Mouse (Mus musculus) layer of hippocampus, adult 2 months (tissue): ENCODE data around the gene Smchd1. TPM values are rescaled to one million over a fixed set of nuclear protein-coding genes. Genes with fewer than 3 reads are reported as not detected.

ENCODE experiments used
- DNase-seq, 2 experiments: peaks; one replicate each; pipeline ENCODE4 v3.0.0; 2022; ENCODE audit warnings: low spot score in 2 of 2
- H3K27ac ChIP-seq: fragments of 200-600 bp; 2 replicates; pipeline ENCODE4 v1.8.1; 2022
- H3K4me3 ChIP-seq: fragments of 200-600 bp; 2 replicates; pipeline ENCODE4 v1.8.1; 2022; ENCODE audit warnings: mild to moderate bottlenecking
- CTCF ChIP-seq: fragments of 200-600 bp; conservative IDR thresholded peaks from 2 replicates; pipeline ENCODE4 v1.8.1; 2022; ENCODE audit warnings: antibody characterized with exemption, mild to moderate bottlenecking, moderate library complexity
- long read RNA-seq, 2 experiments: library from polyadenylated mRNA; stranded (forward); transcript quantifications; one replicate each; pipeline ENCODE4 v2.0.0; 2021; ENCODE audit warnings: borderline mapping rate in 2 of 2
- total RNA-seq, 2 experiments: library from RNA; stranded (reverse); gene quantifications; 2 replicates each; pipeline ENCODE4 v1.2.3; 2021

The Smchd1 gene
- total RNA-seq: 10 to 100 TPM; 34.6 to 40.0 TPM
- long read RNA-seq, experiment 1, full-length matches to known transcripts: 2 of 4 reads
- long read RNA-seq, experiment 1, partial matches to known transcripts: 1 of 4 reads
- long read RNA-seq, experiment 1, other reads (novel, unspliced or antisense): 1 of 4 reads
- long read RNA-seq, experiment 2, full-length matches to known transcripts: 10 of 18 reads
- long read RNA-seq, experiment 2, partial matches to known transcripts: 7 of 18 reads
- long read RNA-seq, experiment 2, other reads (novel, unspliced or antisense): 1 of 18 reads

- TF ChIP-seq CTCF: peak; percentile 1; the same call in 1 of the 2 replicates
- Histone ChIP-seq H3K27ac (peak within 1 kb of the TSS; percentile 99), H3K4me3 (peak within 1 kb of the TSS; percentile 99)
- peak; percentile 85 to 91 for DNase-seq
Observed at GRCm38 (mm10) chr17:71474762-71475704, at the start of gene Smchd1. TSS of gene Smchd1 (minus strand) at chr17:71475343.

GRCm38 (mm10) chr17:71510297-71510696 is 35.2 kb upstream of the Smchd1 start:
- no peak for DNase-seq
- no peak overlapping the region for H3K27ac ChIP-seq
- TF ChIP-seq CTCF: no peak
- H3K4me3 ChIP-seq: no peak overlapping the region

GRCm38 (mm10) chr17:71506832-71507231 is 31.7 kb upstream of the Smchd1 start:
- Histone ChIP-seq H3K27ac (no peak overlapping the region), H3K4me3 (no peak overlapping the region)
- no peak for TF ChIP-seq CTCF
- DNase-seq: no peak

GRCm38 (mm10) chr17:71495784-71496183 is 20.6 kb upstream of the Smchd1 start:
- no peak for TF ChIP-seq CTCF
- H3K4me3 ChIP-seq: no peak overlapping the region
- no peak overlapping the region for H3K27ac ChIP-seq
- DNase-seq: no peak

GRCm38 (mm10) chr17:71491332-71491686 is 16.2 kb upstream of the Smchd1 start:
- no peak for TF ChIP-seq CTCF
- Histone ChIP-seq H3K4me3 (no peak overlapping the region), H3K27ac (no peak overlapping the region)
- no peak for DNase-seq

GRCm38 (mm10) chr17:71490666-71491331 is 15.7 kb upstream of the Smchd1 start:
- no peak for TF ChIP-seq CTCF
- no peak overlapping the region for H3K27ac ChIP-seq
- DNase-seq: no peak
- no peak overlapping the region for H3K4me3 ChIP-seq

GRCm38 (mm10) chr17:71489703-71490461 is 14.7 kb upstream of the Smchd1 start:
- no peak for DNase-seq
- Histone ChIP-seq H3K4me3 (no peak overlapping the region), H3K27ac (no peak overlapping the region)
- TF ChIP-seq CTCF: no peak

- DNase-seq: no peak
- no peak for TF ChIP-seq CTCF
- H3K27ac ChIP-seq: peak overlapping the region; percentile 81
- H3K4me3 ChIP-seq: peak overlapping the region; percentile 42
Observed at GRCm38 (mm10) chr17:71486231-71486851, 11.2 kb upstream of the Smchd1 start.

- Histone ChIP-seq H3K27ac (peak overlapping the region; percentile 81), H3K4me3 (peak overlapping the region; percentile 42)
- DNase-seq: no peak
- TF ChIP-seq CTCF: no peak
Observed at GRCm38 (mm10) chr17:71485791-71486230, 10.7 kb upstream of the Smchd1 start.

GRCm38 (mm10) chr17:71484711-71485110 is 9.6 kb upstream of the Smchd1 start:
- no peak for TF ChIP-seq CTCF
- DNase-seq: no peak
- Histone ChIP-seq H3K27ac (peak overlapping the region; percentile 81; the same call in 1 of the 2 replicates), H3K4me3 (no peak overlapping the region)

- no peak for TF ChIP-seq CTCF
- Histone ChIP-seq H3K4me3 (no peak overlapping the region), H3K27ac (no peak overlapping the region)
- DNase-seq: no peak
Observed at GRCm38 (mm10) chr17:71483418-71484060, 8.4 kb upstream of the Smchd1 start.
